ENCODE assay signal across 24 mouse cellular contexts in the genomic region with DNA sequence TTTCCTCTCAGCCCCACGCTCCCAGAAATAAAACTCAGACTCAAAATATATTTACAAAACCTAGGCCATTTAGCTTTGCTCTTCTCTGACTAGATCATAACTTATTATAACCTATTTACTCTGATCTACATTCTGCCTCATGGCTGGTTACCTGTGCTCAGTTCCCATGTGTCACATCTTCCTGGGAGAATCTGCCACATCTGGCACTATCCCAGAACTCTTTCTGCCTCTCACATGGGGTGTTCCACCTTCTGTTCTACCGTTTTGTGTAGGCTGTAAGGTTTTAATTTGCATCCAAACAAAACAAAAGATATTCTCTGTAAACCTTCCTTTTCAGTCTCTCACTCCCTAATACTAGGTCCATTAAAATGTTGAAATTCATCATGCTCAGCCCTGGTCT.
DNase-seq lines count a peak whose midpoint lies in the region; ATAC-seq lines count a peak whose summit lies in the region.
"Had no signal": no experiment of that assay in that cellular context is flagged by ENCODE, and none has a peak within 500 bp of the region (broad histone marks: within the 10 kb centered on the region; RNA-seq: fewer than 3 reads in every experiment).

No protein-coding gene starts in this region.

- no peaks in the 10 kb centered on the region for H3K36me3 ChIP-seq in liver, embryonic 11.5 days (ENCODE audit: control insufficient read depth, insufficient read depth, low read length)
- H3K36me3 ChIP-seq in midbrain, embryonic 15.5 days (replicated peaks), result no peaks in the 10 kb centered on the region
- H3K36me3 ChIP-seq: embryonic facial prominence, embryonic 15.5 days; forebrain, embryonic 10.5 days; G1E; heart, embryonic 13.5 days had no signal

- H3K4me2 ChIP-seq in liver, embryonic 11.5 days, result no peak overlapping the region
- no peak overlapping the region for H3K4me2 ChIP-seq in midbrain, embryonic 15.5 days
- H3K4me2 ChIP-seq: embryonic facial prominence, embryonic 15.5 days; heart, embryonic 13.5 days had no signal

- DNase-seq in cerebellum, postnatal 4 days (ENCODE audit: low spot score in 2 of 2), result no peak
- peak; percentile 85 for DNase-seq in cerebellum, adult 9-10 months
- peak; percentile 18 to 56 for DNase-seq in cerebellum, postnatal 25 days
- DNase-seq in urinary bladder, adult 18-20 months (ENCODE audit: low spot score in 2 of 2), result no peak
- DNase-seq in liver, embryonic 11.5 days (ENCODE audit: low spot score), result no peak
- DNase-seq: adrenal gland, postnatal 25 days; B cell, adult 2 months; embryo, embryonic 11 days; gastrocnemius, postnatal 36 days; heart, adult 11 months; heart, postnatal 36 days; kidney, adult 11 months; kidney, adult 9 months had no signal

- H3K4me3 ChIP-seq in liver, embryonic 11.5 days (ENCODE audit: low read depth, low read length), result no peak overlapping the region
- no peak overlapping the region for H3K4me3 ChIP-seq in midbrain, embryonic 15.5 days
- H3K4me3 ChIP-seq: embryonic facial prominence, embryonic 15.5 days; erythroblast, embryonic 14.5 days; forebrain, embryonic 10.5 days; heart, embryonic 13.5 days had no signal

- H3K27me3 ChIP-seq in liver, embryonic 11.5 days (replicated peaks; ENCODE audit: control insufficient read depth, insufficient read depth, low read length), result no peaks in the 10 kb centered on the region
- no peaks in the 10 kb centered on the region for H3K27me3 ChIP-seq in midbrain, embryonic 15.5 days (replicated peaks)
- H3K27me3 ChIP-seq: embryonic facial prominence, embryonic 15.5 days; heart, embryonic 13.5 days had no signal

- 54% methylated on average over 2 of the region's 2 CpGs for WGBS in liver, embryonic 11.5 days
- 54% methylated on average over 2 of the region's 2 CpGs for WGBS in midbrain, embryonic 15.5 days

- no peaks in the 10 kb centered on the region for H3K9me3 ChIP-seq in liver, embryonic 11.5 days (ENCODE audit: control insufficient read depth, low read length)
- H3K9me3 ChIP-seq in midbrain, embryonic 15.5 days, result no peaks in the 10 kb centered on the region
- H3K9me3 ChIP-seq: embryonic facial prominence, embryonic 15.5 days; forebrain, embryonic 10.5 days; G1E; heart, embryonic 13.5 days had no signal

- ATAC-seq in cerebellum, adult (ENCODE audit: insufficient number of reproducible peaks, low FRiP score, low TSS enrichment), result 0 out of 2 replicates have a peak, but pooled peaks have one; percentile 39
- ATAC-seq in liver, embryonic 11.5 days (replicated peaks; ENCODE audit: low FRiP score), result no peak
- no peak for ATAC-seq in midbrain, embryonic 15.5 days (replicated peaks)
- ATAC-seq: CD4-positive, CD25-positive, alpha-beta regulatory T cell, adult 4 months; forebrain, embryonic 14.5 days; hindbrain, embryonic 16.5 days; inflammation-experienced regulatory T-cells, adult 6 months had no signal

- H3K27ac ChIP-seq in liver, embryonic 11.5 days (ENCODE audit: low read depth, low read length), result no peak overlapping the region
- no peak overlapping the region for H3K27ac ChIP-seq in midbrain, embryonic 15.5 days
- H3K27ac ChIP-seq: embryonic facial prominence, embryonic 15.5 days; forebrain, embryonic 10.5 days; heart, embryonic 13.5 days had no signal

- H3K9ac ChIP-seq in liver, embryonic 11.5 days (ENCODE audit: low read depth, low read length), result no peak overlapping the region
- no peak overlapping the region for H3K9ac ChIP-seq in midbrain, embryonic 15.5 days
- H3K9ac ChIP-seq: embryonic facial prominence, embryonic 15.5 days; heart, embryonic 13.5 days had no signal

- H3K4me1 ChIP-seq in liver, embryonic 11.5 days (replicated peaks; ENCODE audit: control insufficient read depth, insufficient read depth, low read length), result no peaks in the 10 kb centered on the region
- H3K4me1 ChIP-seq in midbrain, embryonic 15.5 days, result no peaks in the 10 kb centered on the region
- H3K4me1 ChIP-seq: embryonic facial prominence, embryonic 15.5 days; heart, embryonic 13.5 days had no signal

Comparison
In these comparisons a context has a peak if more than half of its experiments do, and no peak if none do; other contexts are left out.
1. DNase-seq: peak in cerebellum, adult 9-10 months (single experiment) and cerebellum, postnatal 25 days (2 of 2); none in cerebellum, postnatal 4 days (0 of 2), urinary bladder, adult 18-20 months (0 of 2) and liver, embryonic 11.5 days (single experiment).